Comparison of ENCODE assay signal across 8 mouse cellular contexts in the genomic region with DNA sequence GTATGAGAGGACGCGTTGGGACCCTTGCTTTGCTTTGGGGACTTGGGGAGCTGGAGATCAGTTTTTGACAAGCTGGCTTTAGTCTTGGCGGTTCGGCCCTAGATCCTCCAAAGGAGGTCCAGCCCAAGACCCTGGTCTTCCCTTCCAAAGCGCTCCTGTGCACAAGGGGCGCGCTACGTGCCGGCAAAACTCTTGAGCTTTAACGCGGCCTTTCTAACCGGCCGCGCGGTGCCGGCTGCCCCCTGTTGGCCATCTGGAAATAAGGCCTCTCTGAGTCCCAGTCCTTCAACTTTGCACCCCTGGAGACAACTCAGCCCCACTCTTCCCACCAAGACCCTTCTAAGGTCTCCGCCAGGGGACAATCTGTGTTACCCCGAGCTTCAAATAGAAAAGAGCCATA. TPM values are rescaled to one million over a fixed set of nuclear protein-coding genes. Genes with fewer than 3 reads are reported as not detected.
DNase-seq lines count a peak whose midpoint lies in the region; ATAC-seq lines count a peak whose summit lies in the region.

No protein-coding gene starts in this region.

- ATAC-seq in hindbrain, embryonic 12.5 days (ENCODE audit: low FRiP score) = peak; percentile 27; the same call in 1 of the 2 replicates
- no peak for ATAC-seq in erythroblast, adult 5-6 weeks (replicated peaks; ENCODE audit: low FRiP score, poor library complexity, severe bottlenecking)

- H3K9me3 ChIP-seq in hindbrain, embryonic 12.5 days (replicated peaks) = no peaks in the 10 kb centered on the region

- peaks cover 30% of the 10 kb centered on the region for H3K27me3 ChIP-seq in hindbrain, embryonic 12.5 days

- H3K27ac ChIP-seq in hindbrain, embryonic 12.5 days = peak overlapping the region; percentile 89

- 0% methylated on average over 18 of the region's 18 CpGs for WGBS in hindbrain, embryonic 12.5 days

- H3K4me1 ChIP-seq in hindbrain, embryonic 12.5 days = peaks cover 52% of the 10 kb centered on the region

- H3K36me3 ChIP-seq in hindbrain, embryonic 12.5 days = no peaks in the 10 kb centered on the region

- peak overlapping the region; percentile 83 for H3K9ac ChIP-seq in hindbrain, embryonic 12.5 days

- peak overlapping the region; percentile 65 for H3K4me3 ChIP-seq in hindbrain, embryonic 12.5 days

- H3K4me2 ChIP-seq in hindbrain, embryonic 12.5 days (replicated peaks) = peak overlapping the region; percentile 87

- intact Hi-C loops in left cerebral cortex, postnatal 10 days (cut with DNase I) = loop anchor here (2.0 to 10.0 kb wide), 3 partner anchors 415 to 701 kb away; no protein-coding TSS in a partner anchor

- peak; percentile 87 for DNase-seq in Muller cell, postnatal 12 days (ENCODE audit: inconsistent ontology term)
- peak; percentile 88 for DNase-seq in cerebellum, postnatal 10 days
- peak; percentile 55 to 60 for DNase-seq in frontal cortex, postnatal 36 days (ENCODE audit: low spot score in 2 of 2)
- peak; percentile 32 to 75 for DNase-seq in left cerebral cortex, postnatal 10 days (ENCODE audit: extremely low spot score in 1 of 2, low spot score in 2 of 2)
- DNase-seq in lung, postnatal 4 days = peak; percentile 78 to 82
- DNase-seq in right cerebral cortex, postnatal 10 days (ENCODE audit: low spot score in 2 of 2) = peak; percentile 65 to 80

RNA-seq across cellular contexts. Expression of gene Wnt5a, which starts 2.9 kb away (rescaled TPM):
- 55.4 and 72.7 TPM in 2 replicates for polyA plus RNA-seq in hindbrain, embryonic 12.5 days (2016; fragmentation: Nextera tagmentation; extraction: Ambion mirVana)
- total RNA-seq in left cerebral cortex, postnatal 10 days (2021) = 10 to 100 TPM in 1 of 2 experiments, 1 to 10 TPM in 1; 10.0 to 11.3 TPM
- not detected in 2 replicates for total RNA-seq in erythroblast, adult 5-6 weeks (2015; ENCODE audit: low replicate concordance)
- not detected in 2 replicates for total RNA-seq in erythroblast, adult 5-6 weeks (2017; ENCODE audit: low replicate concordance)

Comparison
In these comparisons a context has a peak if more than half of its experiments do, and no peak if none do; other contexts are left out.
1. RNA of gene Wnt5a, which starts 2.9 kb away (total RNA-seq): 10.0 to 11.3 TPM in left cerebral cortex, postnatal 10 days; not detected in erythroblast, adult 5-6 weeks; every median in the first group is over 10 times any median in the second.
2. Peak in every context shown above with its lines, with median percentiles within 50 percentile points of each other: DNase-seq.